Mouse (Mus musculus): ENCODE measurements at regions not wholly inside any gene's neighbourhood (a gene's known extent, or its start where the extent isn't known, plus 50 kb on each side); places are given as distances from the start of the nearest gene placed in this dataset.
A peak's percentile ranks its signal among the peaks of the same experiment; 100 is the strongest.

DNA sequence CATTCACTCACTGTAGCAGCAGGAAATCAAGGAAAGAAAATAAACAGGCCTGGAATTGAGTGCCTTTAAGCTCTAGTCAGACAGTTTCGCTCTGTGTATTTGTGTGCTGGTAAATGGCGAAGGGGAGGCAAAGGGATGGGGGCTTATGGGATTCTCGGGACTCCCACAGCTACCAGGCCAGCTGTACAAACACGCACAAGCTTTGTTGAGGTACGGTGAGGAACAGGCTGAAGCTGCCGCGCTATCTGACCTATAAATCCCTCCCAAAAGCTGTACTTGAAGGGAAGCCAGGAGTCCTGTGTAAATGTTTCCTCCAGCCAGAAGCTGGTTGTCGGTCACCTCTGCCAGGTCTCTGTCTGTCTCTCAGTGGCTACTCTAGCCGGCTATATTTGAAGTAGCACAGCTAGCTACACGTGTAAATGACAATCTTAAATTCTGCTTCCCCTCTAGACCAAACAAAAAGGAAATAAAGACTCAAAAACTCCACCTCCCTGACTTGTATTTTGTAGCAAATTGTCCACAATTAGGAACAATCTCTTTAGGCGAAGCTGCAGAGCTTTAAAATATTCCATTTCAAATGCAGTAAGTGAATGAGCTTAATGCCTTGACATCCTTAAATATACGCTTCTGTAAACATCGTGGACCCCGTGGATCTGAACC is 210.5 kb upstream of the Ferd3l start:
- no peak overlapping the region for H3K9ac ChIP-seq
- no peaks in the 10 kb centered on the region for H3K4me1 ChIP-seq
- no peaks in the 10 kb centered on the region for H3K36me3 ChIP-seq
- H3K27ac ChIP-seq: no peak overlapping the region
- 19% methylated on average over 14 of the region's 14 CpGs for WGBS
- no peak overlapping the region for H3K4me3 ChIP-seq
- ATAC-seq (ENCODE audit: low FRiP score, low read depth): peak; percentile 71
- H3K27me3 ChIP-seq (replicated peaks): no peaks in the 10 kb centered on the region
- peak overlapping the region; percentile 44 for H3K4me2 ChIP-seq (replicated peaks)
- H3K9me3 ChIP-seq: no peaks in the 10 kb centered on the region

DNA sequence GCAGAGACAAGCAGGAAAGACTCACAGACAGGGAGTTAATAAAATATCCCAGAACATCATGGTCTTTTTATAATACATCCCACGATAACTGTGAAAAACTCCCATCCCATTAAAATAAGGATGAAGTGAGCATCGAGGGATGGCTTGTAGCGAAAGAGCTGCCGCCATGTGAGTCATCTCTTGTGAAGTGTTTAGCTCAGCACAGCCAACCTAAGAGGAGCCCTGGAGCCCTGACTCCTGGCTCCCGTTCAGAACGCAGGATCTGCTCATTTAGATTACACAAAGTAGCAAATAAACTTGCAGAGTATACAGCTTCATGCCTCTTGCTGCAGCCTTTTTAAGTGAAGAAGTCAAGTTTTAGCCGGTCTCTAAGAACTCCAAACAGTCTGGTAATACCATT is 209.2 kb upstream of the Ferd3l start:
- no peak for ATAC-seq (ENCODE audit: low FRiP score, low read depth)
- H3K4me3 ChIP-seq: no peak overlapping the region
- H3K9me3 ChIP-seq: no peaks in the 10 kb centered on the region
- no peaks in the 10 kb centered on the region for H3K27me3 ChIP-seq (replicated peaks)
- H3K4me1 ChIP-seq: no peaks in the 10 kb centered on the region
- WGBS: 75% methylated on average over 7 of the region's 7 CpGs
- H3K36me3 ChIP-seq: no peaks in the 10 kb centered on the region
- H3K4me2 ChIP-seq (replicated peaks): no peak overlapping the region
- no peak overlapping the region for H3K9ac ChIP-seq
- H3K27ac ChIP-seq: no peak overlapping the region

DNA sequence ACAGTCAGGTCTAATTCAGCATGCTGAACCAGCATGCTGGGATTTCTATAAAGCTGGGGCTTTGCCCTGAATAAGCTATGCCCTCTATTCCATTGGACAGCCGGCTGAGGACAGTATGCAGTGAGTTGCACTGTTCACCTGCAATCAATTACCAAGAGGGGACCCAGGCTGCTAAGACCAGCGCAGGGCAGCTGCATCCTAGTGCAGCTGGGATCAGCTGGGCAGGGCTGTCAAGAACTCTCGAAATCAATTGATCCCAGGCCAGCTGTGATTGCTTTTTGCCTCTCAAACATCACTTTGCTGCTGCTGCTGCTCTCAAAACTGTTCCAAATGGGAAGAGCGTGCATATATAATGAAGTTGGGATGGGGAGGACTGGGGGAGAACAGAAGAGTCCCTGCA is 196.3 kb upstream of the Ferd3l start:
- ATAC-seq (ENCODE audit: low FRiP score, low read depth): no peak
- H3K27ac ChIP-seq: no peak overlapping the region
- H3K4me3 ChIP-seq: no peak overlapping the region
- no peaks in the 10 kb centered on the region for H3K4me1 ChIP-seq
- H3K4me2 ChIP-seq (replicated peaks): no peak overlapping the region
- H3K27me3 ChIP-seq (replicated peaks): no peaks in the 10 kb centered on the region
- H3K36me3 ChIP-seq: no peaks in the 10 kb centered on the region
- no peak overlapping the region for H3K9ac ChIP-seq
- no peaks in the 10 kb centered on the region for H3K9me3 ChIP-seq
- WGBS: 41% methylated on average over 4 of the region's 4 CpGs

DNA sequence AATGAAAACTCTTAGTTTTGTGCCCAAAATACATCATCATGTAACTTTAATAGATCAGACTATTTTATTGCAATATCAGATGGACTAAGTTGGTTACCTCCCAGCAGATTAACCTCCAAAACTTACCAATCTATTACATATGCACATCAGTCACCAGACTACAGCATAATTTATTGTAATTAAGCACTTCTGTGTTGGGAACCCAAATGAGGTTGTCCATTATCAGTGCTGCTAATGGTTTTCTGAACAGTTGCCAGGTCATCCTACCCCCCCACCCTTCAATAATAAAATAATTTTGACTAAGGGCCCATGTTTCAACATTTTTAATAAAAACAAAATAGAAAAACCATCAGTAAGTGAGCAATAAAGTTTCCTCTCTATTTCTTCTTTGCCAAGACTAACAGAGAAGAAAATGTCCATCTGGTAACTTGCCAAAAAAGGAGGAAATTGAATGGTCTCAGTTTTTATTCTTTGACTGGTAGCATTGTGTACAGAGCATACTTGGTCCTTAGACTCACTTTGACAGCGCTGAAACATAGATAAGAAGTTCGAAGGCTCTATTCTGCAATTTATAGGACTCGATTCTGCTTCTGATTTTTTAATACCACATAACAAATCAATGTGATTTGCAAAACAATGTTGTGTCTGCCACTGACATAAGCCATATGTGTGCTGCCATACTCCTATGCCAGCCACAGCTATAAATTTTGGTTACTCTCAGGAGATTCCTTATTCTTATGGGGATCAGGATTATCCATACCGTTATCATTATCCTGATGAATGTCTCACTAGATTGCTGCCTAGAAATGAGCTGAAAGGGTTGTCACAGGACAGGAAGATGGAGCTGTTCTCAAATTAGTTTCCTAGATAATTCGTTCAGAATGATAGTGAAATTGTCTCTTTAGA is 152.4 kb upstream of the Ferd3l start:
- no peaks in the 10 kb centered on the region for H3K9me3 ChIP-seq
- H3K9ac ChIP-seq: no peak overlapping the region
- H3K27ac ChIP-seq: no peak overlapping the region
- WGBS: 72% methylated on average over 5 of the region's 5 CpGs
- H3K36me3 ChIP-seq: no peaks in the 10 kb centered on the region
- H3K4me2 ChIP-seq (replicated peaks): no peak overlapping the region
- ATAC-seq (ENCODE audit: low FRiP score, low read depth): peak; percentile 61; the same call in 1 of the 2 replicates
- H3K4me1 ChIP-seq: no peaks in the 10 kb centered on the region
- no peak overlapping the region for H3K4me3 ChIP-seq
- no peaks in the 10 kb centered on the region for H3K27me3 ChIP-seq (replicated peaks)

DNA sequence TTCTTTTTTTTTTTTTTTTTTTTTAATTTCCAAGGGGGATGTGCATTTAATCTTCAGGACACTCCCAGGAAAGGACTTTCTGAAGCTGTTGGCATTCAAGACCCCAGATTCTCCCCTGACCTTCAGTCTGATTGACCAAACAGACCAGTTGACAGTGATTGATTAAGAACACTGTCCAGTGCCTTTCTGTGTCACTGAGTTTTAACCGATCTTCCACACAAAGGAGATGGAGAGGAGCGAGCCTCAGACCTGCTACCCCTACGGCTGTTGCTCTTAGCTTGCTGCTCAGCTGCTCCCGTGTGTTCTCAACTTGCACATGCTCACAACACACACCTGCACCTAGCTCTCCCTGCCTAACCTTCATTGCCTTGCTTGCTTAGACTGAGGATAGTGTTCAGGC is 149.7 kb upstream of the Ferd3l start:
- ATAC-seq (ENCODE audit: low FRiP score, low read depth): no peak
- Histone ChIP-seq H3K27ac (no peak overlapping the region), H3K4me2 (replicated peaks) (no peak overlapping the region), H3K4me1 (no peaks in the 10 kb centered on the region), H3K9ac (no peak overlapping the region), H3K4me3 (no peak overlapping the region), H3K9me3 (no peaks in the 10 kb centered on the region), H3K36me3 (no peaks in the 10 kb centered on the region), H3K27me3 (replicated peaks) (no peaks in the 10 kb centered on the region)
- 27% methylated on average over 4 of the region's 4 CpGs for WGBS

DNA sequence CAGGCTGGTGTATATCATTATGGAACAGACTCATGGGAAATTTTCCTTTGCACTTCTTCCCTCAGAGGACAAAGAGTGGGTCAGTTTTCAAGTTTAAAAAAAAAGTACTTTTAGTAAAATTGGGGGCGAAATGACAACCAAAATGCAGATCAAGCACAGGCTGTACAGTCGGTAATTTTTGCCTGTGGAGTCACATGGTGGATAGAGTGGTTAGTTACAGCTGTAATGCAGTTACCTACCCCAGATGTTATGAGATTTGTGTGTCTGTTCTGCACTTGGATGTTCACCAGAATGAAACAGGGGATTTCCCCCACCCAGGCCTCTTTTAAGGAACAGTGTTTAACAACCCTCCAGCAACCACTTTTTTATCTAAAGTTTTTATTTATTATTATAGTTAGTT is 148.3 kb upstream of the Ferd3l start:
- Histone ChIP-seq H3K27ac (no peak overlapping the region), H3K4me2 (replicated peaks) (no peak overlapping the region), H3K36me3 (no peaks in the 10 kb centered on the region), H3K9me3 (no peaks in the 10 kb centered on the region), H3K27me3 (replicated peaks) (no peaks in the 10 kb centered on the region), H3K4me1 (no peaks in the 10 kb centered on the region), H3K9ac (no peak overlapping the region), H3K4me3 (no peak overlapping the region)
- WGBS: 78% methylated on average over 2 of the region's 2 CpGs
- no peak for ATAC-seq (ENCODE audit: low FRiP score, low read depth)

DNA sequence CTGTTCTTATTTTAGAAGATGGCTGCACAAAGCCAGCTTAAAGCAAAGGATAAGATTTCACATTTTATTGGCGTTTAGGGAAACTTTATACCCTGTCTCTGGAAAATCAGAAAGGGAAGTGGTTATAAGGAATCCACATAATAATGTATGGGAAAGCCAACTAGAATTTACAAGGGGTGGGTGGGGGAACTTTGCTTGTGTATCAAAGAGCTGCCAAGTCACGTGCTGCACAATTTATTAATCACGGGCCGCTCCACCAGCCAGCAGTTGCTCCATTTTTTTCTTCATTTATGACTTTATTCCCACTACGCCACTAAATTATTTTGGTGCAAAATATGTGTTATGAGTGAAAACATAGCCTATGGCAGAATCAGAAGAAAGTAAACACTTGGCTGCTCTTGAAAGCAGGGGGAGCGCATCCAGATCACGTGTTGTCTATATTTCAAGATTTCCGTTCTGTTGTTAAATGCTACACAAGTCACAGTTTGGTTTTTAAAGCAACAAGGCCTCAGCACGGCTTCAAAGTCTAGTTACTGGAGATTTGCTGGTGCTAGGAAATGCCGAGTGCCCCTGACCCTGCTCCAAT is 123.9 kb upstream of the Ferd3l start:
- Histone ChIP-seq H3K4me3 (no peak overlapping the region), H3K4me2 (replicated peaks) (no peak overlapping the region), H3K4me1 (no peaks in the 10 kb centered on the region), H3K9me3 (no peaks in the 10 kb centered on the region), H3K27me3 (replicated peaks) (no peaks in the 10 kb centered on the region), H3K9ac (no peak overlapping the region), H3K36me3 (no peaks in the 10 kb centered on the region), H3K27ac (no peak overlapping the region)
- no peak for ATAC-seq (ENCODE audit: low FRiP score, low read depth)
- 78% methylated on average over 10 of the region's 10 CpGs for WGBS

DNA sequence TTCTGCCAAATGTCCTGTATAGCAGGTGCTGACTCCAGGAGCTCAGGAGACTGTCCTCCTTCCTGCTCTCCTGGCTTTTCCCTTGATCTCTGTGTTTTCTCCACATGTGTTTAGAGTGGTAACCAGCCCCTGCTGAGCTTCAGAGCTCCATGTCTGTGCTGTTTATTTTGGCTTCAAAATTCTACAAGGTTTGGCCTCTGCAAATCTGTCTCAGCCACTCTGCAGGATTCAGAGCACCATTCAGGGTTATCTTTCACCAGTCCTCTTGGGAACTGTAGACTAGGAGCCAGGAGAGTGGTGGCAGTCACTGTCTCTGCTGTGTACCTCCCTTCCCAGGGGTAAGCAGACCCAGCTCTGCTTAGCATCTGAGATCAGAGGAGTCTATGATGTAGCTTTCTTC is 102.7 kb upstream of the Ferd3l start:
- H3K36me3 ChIP-seq: no peaks in the 10 kb centered on the region
- no peaks in the 10 kb centered on the region for H3K9me3 ChIP-seq
- no peaks in the 10 kb centered on the region for H3K27me3 ChIP-seq (replicated peaks)
- H3K27ac ChIP-seq: no peak overlapping the region
- no peak overlapping the region for H3K9ac ChIP-seq
- no peak overlapping the region for H3K4me3 ChIP-seq
- H3K4me2 ChIP-seq (replicated peaks): no peak overlapping the region
- no peak for ATAC-seq (ENCODE audit: low FRiP score, low read depth)
- H3K4me1 ChIP-seq: no peaks in the 10 kb centered on the region

DNA sequence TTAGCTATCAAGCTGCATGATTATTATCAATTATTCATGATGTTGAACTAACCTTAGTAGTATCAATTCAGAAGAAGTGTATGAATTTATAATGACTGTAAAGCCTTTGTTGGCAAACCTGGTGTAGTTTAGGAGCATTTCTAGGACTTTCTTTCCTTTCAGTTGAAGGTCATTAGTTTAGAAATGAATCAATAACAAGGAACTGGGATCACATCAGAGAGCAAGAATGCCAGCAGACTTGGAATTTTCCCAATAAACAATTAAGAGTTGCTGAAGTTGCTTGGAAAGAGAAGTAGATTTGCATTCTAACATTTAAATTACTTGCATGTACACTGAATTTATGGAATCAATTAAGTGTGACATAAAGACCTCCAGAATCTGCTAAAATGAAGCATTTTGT is 79.1 kb upstream of the Ferd3l start:
- H3K36me3 ChIP-seq: no peaks in the 10 kb centered on the region
- no peaks in the 10 kb centered on the region for H3K27me3 ChIP-seq (replicated peaks)
- H3K4me3 ChIP-seq: no peak overlapping the region
- no peaks in the 10 kb centered on the region for H3K4me1 ChIP-seq
- ATAC-seq (ENCODE audit: low FRiP score, low read depth): no peak
- H3K4me2 ChIP-seq (replicated peaks): no peak overlapping the region
- no peaks in the 10 kb centered on the region for H3K9me3 ChIP-seq
- no peak overlapping the region for H3K9ac ChIP-seq
- no peak overlapping the region for H3K27ac ChIP-seq

DNA sequence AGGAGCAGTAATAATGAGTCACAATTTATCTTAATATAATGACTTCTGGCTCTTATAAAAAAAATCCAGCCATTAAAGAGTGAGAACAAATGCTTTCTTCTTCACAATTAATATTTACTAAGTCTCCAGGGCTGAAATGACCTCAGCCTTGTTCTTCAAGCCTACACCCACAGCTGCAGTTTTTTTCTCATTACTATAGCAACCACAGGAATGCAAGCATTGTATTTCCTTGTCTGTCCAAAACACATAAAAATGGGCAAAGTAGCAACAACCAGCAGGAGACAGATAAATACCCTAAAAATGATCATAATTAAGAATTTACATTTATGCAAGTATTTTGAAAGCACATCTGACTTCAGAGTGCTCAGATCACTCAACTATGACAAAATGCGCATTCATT is 76.5 kb upstream of the Ferd3l start:
- H3K27me3 ChIP-seq (replicated peaks): no peaks in the 10 kb centered on the region
- 63% methylated on average over 1 of the region's 1 CpGs for WGBS
- no peaks in the 10 kb centered on the region for H3K4me1 ChIP-seq
- H3K4me3 ChIP-seq: no peak overlapping the region
- no peak overlapping the region for H3K27ac ChIP-seq
- no peak overlapping the region for H3K4me2 ChIP-seq (replicated peaks)
- H3K9me3 ChIP-seq: no peaks in the 10 kb centered on the region
- ATAC-seq (ENCODE audit: low FRiP score, low read depth): no peak
- H3K36me3 ChIP-seq: no peaks in the 10 kb centered on the region
- H3K9ac ChIP-seq: no peak overlapping the region
